Mouse (Mus musculus) right cerebral cortex, postnatal 14 days (tissue): ENCODE measurements around the gene Mov10l1.
A peak's percentile ranks its signal among the peaks of the same experiment; 100 is the strongest.

Source experiments
- DNase-seq: peaks from one replicate; pipeline ENCODE4 v3.0.0; 2022

Mov10l1 gene

DNA sequence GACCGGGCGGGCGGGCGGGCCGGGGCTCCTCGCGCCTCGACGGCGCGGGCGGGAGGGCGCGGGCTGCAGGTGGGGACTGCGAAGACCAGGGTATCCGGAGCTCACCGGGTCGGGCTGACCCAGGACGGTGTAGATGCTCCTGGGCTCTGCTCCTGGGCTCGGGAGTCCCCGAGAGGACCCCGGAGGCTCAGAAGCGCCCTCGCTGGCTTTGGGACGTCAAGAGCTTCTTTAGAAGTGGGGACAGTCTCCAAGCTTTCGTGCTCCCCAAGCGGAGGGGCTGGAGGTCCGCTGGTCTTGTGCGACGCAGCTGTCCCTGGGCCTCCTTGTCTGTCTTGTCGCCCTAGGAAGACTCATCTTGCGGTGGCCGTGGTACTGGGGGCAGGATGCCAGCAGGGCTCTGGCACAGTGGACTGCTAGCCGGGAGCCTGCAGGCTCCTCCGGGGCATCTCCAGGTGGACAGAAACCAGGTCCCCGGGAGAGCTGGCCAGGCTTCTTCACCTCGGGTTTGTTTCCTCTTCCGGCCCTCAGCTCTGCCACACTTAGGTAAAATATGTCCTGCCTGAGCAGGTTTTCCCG is 93.5 kb downstream of the Mov10l1 start:
- DNase-seq: peak; percentile 57

DNA sequence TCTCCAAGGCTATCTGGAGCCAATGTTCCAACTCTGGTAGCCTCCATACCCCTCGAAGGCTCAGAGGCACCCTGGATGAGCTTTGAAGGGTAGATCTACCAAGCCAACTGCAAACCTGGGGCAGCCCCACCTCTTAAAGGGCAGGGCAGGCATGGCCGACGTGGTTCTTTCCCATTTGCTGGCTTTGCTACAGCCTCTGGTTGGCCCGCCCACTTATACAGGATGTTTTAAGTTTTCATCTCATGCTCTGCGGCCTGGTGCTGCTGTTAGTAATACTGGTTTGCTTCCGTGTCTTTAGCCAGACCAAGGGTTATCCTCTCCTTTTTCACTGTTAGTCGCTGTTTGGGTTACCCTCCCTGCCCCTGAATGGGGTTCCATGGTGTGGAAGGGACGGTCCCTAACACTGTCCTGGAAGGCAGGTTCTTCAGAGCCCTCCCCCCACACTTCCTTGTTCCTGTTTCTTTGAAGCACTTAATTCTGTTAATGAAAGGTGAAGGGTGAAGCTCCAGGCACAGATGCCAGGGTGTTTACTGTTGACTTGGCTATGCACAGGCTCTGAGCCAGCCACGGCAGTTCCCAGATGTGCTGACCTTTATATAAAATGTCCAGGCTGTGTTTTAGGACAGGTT is 95.6 kb downstream of the Mov10l1 start:
- DNase-seq: no peak

DNA sequence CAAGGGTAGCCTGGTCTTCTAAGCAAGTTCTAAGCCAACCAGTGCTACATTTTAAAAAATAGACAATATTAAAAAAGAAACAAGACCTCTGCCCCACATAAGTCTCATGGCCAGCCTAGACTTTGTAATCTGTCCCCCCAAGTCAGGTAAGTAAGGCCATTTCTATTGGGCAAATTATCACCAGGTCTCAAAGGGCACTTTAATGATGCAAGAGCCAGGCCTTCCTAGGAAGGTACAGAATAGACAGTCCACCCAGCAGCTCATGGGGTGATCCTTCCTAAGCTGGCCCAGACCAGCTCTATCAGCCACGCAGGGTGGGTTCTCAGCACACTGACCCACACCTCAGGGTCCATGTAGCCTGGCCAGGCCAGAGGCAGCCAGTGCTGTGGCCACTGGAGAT is 101.2 kb downstream of the Mov10l1 start:
- DNase-seq: no peak

DNA sequence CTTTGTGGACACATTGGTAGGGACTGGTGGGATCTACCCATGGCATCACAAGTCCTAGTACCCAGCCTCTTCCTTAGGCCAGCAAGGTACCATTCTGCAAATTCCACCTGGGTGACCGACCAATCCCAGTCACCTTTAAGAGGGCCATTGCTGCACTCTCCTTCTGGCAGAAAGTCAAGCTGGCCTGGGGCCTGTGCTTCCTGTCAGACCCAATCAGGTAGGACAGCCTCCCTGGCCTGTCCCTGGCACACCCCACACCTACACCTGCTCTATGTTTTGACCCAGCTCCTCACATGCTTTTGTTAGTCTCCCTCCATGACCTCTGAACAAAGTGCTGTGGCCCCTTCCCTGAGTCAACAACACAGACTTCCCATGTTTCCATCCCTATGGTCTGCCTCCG is 102.1 kb downstream of the Mov10l1 start:
- DNase-seq: no peak

DNA sequence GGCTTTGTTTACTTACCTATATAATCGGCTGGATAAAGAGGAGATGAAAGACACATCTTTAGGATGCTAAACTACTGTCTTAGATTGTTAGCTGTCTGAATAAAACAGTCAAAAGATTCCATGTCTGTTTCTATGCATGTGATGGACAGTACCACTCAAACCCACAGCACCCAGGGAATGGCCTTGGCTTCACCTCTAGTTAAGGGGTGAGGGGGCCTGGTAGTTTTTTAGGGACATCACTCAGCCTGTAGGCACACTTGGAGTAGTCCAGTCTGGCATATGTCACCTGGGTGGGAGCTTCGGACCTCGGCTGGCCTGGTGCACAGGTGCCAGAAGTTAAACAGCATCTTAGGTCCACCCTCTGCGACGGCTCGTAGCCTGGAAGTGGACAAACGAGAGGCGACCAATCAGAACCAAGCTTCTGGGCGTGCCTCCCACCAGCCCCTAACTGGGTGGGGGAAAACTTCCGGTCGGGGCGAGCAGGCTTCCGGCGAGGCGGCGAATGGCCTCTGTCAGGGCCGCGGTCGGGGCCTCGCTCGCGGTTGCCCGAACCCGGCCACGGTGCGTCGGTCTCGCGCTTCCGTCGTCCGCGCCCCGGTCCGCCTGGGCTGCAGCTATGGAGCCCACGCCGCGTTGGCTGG is 106.0 kb downstream of the Mov10l1 start, which contains the start of gene Selenoo:
Gene Selenoo, plus strand, starts transcription at position 478 of the 641 bp plus-strand sequence.
- peak; percentile 88 for DNase-seq

DNA sequence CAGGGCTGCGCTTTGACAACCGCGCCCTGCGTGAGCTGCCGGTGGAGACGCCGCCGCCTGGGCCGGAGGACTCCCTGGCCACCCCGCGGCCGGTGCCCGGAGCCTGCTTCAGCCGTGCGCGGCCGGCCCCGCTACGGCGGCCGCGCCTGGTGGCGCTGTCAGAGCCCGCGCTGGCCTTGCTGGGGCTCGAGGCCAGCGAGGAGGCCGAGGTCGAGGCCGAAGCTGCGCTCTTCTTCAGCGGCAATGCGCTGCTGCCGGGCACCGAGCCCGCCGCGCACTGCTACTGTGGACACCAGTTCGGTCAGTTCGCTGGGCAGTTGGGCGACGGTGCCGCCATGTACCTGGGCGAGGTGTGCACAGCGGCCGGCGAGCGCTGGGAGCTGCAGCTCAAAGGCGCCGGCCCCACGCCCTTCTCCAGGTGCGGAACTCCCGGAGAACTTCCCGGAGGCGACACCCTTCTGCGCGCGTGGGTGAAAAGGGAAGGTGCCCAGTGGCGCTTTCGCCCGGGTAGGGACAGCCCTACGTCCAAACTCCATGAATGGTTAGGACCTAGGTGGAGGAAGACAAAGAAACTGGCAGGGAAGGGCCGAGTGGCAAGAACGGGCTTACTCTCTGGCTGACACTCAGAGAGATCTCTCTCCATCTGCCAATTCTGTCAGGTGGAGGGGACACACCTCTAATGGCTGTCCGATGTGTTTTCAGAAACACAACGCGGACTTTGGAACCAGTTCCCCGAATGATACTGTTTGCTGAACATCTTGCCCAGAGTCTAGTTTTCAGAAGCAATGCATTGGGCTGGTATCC is 106.7 kb downstream of the Mov10l1 start:
- DNase-seq: no peak

DNA sequence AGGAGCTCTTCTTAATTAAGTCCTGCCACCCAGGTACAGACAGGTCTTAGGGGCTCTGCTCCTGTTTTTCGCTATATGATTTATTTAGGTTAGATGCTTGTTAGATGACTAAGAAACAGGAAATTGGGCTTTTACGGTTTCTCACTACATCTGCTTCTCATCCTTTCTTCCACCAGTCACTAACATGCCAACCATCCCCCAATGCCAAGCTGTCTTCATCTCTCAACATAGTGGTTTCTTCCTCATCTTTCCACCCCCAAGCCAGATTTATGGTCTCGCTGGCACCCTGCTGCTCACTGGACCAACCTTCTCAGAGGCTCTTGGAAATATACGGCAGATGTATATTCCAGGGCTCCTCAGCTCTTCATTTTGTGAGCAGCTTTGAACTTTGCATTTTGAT is 108.0 kb downstream of the Mov10l1 start:
- DNase-seq: no peak

DNA sequence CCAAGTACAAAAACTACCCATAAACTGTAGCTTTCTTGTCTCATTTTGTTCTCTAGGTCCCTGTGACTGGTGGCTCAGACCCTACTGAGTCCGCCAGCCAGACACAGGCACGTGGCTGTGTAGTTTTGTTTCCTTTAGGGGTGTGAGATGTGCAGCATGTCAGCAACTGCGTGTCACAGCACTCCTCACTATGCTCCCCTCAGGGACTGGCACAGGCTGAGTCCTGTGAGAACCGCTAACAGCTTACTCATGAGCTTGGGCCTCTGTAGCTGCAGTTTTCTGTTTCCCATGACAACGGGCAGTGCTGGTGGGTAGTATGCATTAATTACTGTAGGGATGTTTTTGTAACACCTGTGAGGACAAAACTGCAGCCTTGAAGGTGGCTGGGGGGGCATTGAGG is 109.5 kb downstream of the Mov10l1 start:
- DNase-seq: no peak

DNA sequence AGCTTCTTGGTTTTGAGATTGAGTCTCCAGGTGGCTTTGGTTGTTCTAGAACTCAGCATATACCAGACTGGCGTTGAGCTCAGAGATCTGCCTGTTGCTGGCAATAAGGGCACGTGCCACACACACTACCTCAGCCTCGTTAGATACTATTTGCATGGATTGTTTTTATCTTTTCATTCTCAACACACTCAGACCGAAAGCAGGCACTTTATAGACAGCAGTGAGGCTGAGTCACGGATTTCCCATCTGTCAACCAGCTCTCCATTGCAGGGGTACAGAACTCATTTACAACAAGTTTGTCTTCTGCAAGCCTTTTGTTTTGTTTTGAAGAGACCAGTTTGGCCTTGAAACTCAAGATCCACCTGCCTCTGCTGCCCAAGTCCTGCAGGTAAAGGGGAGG is 114.7 kb downstream of the Mov10l1 start:
- no peak for DNase-seq

DNA sequence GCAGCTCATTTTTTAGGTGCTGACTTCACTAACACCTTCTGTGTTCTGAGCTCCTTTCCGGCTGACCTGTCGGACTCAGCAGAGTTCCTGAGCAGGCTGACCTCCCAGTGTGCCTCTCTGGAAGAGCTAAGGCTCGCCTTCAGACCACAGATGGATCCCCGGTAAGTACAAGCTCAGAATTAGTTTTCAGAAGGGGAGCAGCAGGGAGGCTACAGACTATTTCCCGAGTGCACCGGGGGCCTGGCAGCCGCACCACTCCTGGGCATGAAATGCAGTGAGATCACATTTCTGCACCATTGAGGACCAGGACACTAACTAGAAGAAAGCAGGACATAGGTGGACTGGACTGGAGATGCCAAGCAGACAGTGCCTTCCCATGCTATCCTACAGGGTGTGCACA is 115.9 kb downstream of the Mov10l1 start:
- DNase-seq: no peak

DNA sequence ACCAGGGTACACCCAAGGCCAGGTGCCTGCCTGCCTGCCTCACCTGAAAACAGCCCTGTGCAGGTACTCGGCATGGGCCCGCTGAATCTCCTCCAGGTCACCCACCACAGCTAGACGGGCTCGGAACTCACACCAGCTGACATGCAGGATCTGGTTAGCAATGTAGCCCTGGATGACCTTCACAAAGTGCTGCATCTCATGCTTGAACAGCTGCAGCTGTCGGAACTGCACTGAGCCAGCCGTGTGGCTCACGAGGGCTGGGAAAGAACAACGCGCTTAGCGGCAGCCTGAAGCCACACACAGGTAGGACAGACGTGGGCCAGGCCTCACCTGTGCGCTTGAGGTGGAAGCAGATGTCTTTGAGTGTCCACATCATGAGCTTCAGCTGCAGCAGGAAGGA is 118.1 kb downstream of the Mov10l1 start:
- no peak for DNase-seq

DNA sequence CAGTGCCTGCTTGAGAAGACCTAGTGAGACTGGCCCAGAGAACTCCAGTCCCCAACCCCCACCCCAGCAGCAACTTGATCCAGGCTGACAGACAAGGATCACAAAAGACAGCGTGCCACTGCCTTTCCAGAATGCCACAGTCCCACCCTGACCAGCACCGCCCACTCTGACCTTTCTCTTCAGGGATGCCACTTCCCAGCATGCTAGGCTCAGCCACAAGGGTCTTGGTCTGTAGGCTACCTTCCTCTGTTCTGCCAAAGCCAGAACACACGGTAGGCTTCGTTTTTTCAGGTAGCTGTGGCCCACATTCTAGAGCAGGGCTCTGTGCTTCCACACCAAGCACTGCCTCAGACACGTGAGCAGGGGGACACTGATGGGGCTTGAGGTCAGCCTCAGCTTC is 119.9 kb downstream of the Mov10l1 start:
- DNase-seq: no peak

DNA sequence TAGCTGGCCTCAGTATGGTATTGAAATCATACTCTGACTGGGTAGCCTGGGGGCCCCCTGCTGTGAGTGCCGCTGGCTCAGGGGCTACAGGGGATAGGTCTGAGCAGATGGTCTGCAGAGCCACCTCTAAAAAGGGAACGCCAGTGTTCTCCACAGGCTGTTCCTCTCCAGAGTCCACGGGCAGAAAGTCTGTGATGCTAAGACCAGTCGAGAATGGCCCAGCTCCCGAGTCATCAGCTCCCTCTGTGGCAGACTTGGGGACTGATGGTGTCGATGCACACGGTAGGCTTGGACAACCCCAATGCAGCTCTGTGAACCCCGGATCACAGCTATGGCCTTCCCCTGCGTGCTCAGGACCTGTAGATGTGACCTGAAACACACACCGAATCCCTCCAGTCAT is 121.2 kb downstream of the Mov10l1 start:
- no peak for DNase-seq

DNA sequence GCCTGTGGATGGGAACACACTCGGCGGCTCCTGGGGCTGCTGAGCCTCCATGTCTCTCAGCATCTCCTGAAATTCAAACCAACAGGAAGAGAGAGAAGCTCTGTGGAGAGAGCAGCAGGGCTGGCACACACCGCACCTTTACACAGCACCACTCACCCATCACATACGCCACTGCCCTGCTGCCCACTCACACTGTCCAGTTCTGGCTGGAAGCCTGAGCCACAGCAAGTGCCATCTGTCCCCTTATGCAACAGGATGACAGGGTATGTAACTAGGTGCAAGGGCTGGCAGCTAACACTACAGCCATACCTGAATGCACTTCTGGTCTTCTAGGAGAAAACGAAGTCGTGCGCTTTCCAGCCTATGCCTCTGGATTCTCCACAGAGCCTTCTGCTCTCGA is 121.7 kb downstream of the Mov10l1 start:
- no peak for DNase-seq
